Mouse (Mus musculus) liver, embryonic 14.5 days (tissue): Measurements from ENCODE around the gene Dnajc24.

Experiments used
- CTCF ChIP-seq: IDR thresholded peaks from 2 replicates; pipeline ENCODE4 v1.5.1; 2016; ENCODE audit warnings: antibody characterized with exemption, low read depth, control low read depth
- EP300 ChIP-seq: IDR thresholded peaks from 2 replicates; pipeline ENCODE4 v1.6.1; 2016; ENCODE audit warnings: antibody characterized with exemption, low read depth

- TF ChIP-seq CTCF: no peak
- no peak for TF ChIP-seq EP300
These were observed 39.1 kb upstream of the Dnajc24 start for GRCm38 (mm10) chr2:106042495-106042894.
